Mouse (Mus musculus) G1E (cell line): ENCODE measurements around the gene Ell.

Experiments
- CTCF ChIP-seq: IDR thresholded peaks from 2 replicates; pipeline ENCODE4 v1.5.1; 2012; ENCODE audit warnings: low read depth, low read length, inconsistent platforms, mixed read lengths
- GATA1 ChIP-seq: IDR thresholded peaks from 2 replicates; pipeline ENCODE4 v1.6.1; 2012; ENCODE audit warnings: borderline replicate concordance, low read length, inconsistent platforms, mixed read lengths
- POLR2AphosphoS5 ChIP-seq: IDR thresholded peaks from 2 replicates; pipeline ENCODE4 v1.6.1; 2012; ENCODE audit warnings: low read depth, low read length, inconsistent platforms; ENCODE audit not compliant: insufficient replicate concordance

DNA sequence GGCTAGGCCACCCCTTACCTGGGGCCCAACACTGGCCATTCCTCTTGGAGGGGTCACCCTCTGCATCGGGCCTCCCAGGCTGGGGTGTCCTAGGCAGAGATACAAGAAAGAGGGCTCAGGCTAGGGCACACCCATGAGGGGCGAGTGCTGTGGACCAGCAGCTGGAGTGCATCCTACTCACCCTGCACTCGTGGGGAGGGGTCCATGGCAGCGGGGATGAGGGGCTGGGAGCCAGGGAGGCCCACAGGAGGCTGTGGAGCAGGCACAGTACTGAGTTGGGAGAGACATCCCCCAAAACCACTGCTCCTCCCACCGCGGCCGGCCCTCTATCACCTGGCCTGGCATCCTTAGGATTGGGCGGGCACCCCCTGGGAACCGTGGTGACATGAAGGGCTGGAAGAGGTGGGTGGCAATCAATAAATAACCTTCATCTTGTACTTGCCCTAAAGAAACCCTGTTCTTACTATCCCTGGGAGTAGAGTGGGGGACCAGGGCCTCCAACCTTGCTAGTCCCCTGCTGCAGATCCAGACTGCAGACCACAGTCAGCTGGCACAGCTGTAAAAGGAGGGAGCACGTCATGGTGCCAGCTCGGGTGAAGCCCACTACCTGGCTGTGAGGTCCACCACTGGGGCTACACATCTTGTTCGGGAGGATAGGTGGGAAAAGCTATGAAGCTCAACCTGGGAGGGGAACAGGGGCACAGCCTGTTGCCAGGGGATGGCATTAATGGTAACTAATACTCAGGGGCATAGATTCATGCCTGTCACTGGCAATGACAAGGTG, 60.4 kb downstream of the Ell start:
- TF ChIP-seq CTCF, result no peak
- no peak for TF ChIP-seq GATA1
- no peak for TF ChIP-seq POLR2AphosphoS5
